Mouse (Mus musculus) heart, adult 11 months (tissue): Measurements from ENCODE around the gene Wdr46.

Experiments
- DNase-seq: peaks from one replicate; pipeline ENCODE4 v3.0.0; 2022

Gene Wdr46

GRCm38 (mm10) chr17:33911813-33912414 lies 28.5 kb upstream of the Wdr46 start:
- peak; percentile 92 for DNase-seq

- DNase-seq = no peak
These were observed 27.2 kb upstream of the Wdr46 start for GRCm38 (mm10) chr17:33913264-33913663.

GRCm38 (mm10) chr17:33913905-33914304 lies 26.6 kb upstream of the Wdr46 start:
- peak; percentile 90 for DNase-seq

GRCm38 (mm10) chr17:33914969-33915391 lies 25.5 kb upstream of the Wdr46 start:
- peak; percentile 95 for DNase-seq

DNA sequence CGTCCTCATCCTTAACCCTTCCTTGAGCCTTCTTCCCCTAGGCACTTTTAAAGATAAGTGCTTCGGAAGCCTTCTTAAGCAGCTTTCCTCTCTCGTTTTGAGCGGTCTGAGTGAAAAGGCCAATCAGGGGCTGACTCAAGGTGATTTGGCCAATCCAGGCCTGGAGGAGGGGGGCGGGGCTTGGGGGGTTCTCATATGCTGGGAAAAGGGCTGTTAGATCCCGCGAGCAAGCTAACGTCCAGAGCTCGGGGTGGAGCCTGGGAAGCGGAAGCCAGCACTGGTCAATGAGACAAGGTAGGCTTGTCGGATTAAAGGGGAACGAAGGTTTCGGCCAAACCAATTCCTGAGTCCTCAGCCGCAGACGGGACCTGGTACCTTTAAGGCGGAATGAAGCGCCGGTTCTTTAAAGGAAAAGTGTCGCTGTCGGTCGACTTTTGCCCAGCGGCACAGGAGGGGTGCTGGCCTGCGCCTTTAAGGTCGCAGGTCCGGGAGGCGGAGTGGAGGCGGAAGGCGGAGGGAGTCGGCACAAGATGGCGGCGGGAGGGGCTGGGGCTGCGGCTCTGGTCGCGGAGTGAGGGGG lies 24.7 kb upstream of the Wdr46 start, which contains the start of the genes Tapbp and Zbtb22:
Gene Tapbp (plus strand): TSS at position 229 of the 580 bp plus-strand sequence.
Gene Zbtb22 (plus strand): TSS at position 234 of the 580 bp plus-strand sequence.
- DNase-seq = peak; percentile 100

DNA sequence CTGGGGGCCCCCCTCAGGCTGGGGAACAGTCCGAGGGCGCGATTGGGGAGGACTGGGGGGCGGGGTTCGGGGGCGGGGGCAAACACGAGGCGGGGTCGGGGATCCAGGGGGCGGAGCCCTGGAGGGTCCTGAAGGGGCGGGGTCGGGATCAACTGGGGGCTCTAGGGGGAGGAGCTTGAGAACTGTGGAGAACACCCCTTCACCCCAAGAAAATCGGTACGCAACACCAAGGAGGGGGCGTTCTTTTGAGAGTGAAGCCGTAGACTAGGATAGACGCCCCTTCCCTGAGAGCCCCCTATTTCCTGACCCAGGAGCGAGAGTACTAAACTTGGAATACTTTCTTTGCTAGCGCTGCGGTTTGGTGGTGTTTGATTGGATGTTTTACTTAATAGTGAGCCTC lies 24.2 kb upstream of the Wdr46 start:
- peak; percentile 98 for DNase-seq

DNA sequence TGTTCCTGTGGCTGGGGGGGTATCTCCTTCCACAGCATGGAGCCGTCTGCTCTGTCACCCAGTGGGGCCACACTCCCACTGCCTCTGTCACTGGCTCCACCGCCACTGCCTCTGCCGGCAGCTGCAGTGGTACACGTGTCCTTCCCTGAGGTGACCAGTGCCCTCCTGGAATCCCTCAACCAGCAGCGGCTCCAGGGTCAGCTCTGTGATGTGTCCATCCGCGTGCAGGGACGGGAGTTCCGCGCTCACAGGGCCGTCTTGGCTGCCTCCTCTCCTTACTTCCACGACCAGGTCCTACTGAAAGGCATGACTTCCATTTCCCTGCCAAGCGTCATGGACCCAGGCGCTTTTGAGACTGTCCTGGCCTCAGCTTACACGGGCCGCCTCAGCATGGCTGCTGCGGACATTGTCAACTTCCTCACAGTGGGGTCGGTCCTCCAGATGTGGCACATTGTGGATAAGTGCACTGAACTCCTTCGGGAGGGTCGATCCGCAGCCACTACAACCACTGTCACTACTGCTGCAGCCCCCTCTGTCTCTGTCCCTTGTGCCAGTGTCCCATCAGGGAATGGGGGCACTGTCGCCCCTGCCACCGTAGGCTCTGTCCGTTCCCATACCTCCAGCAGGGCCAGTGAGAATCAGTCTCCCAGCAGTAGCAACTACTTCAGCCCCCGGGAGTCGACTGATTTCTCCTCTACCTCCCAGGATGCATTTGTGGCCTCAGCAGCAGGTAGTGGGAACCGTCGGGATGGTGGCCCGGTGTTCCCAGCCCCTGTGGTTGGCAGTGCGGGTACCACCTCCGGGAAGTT lies 23.4 kb upstream of the Wdr46 start:
- peak; percentile 96 for DNase-seq

GRCm38 (mm10) chr17:33917656-33918292 lies 22.7 kb upstream of the Wdr46 start:
- peak; percentile 96 for DNase-seq

GRCm38 (mm10) chr17:33918293-33919203 lies 21.9 kb upstream of the Wdr46 start:
- DNase-seq = peak; percentile 97

DNA sequence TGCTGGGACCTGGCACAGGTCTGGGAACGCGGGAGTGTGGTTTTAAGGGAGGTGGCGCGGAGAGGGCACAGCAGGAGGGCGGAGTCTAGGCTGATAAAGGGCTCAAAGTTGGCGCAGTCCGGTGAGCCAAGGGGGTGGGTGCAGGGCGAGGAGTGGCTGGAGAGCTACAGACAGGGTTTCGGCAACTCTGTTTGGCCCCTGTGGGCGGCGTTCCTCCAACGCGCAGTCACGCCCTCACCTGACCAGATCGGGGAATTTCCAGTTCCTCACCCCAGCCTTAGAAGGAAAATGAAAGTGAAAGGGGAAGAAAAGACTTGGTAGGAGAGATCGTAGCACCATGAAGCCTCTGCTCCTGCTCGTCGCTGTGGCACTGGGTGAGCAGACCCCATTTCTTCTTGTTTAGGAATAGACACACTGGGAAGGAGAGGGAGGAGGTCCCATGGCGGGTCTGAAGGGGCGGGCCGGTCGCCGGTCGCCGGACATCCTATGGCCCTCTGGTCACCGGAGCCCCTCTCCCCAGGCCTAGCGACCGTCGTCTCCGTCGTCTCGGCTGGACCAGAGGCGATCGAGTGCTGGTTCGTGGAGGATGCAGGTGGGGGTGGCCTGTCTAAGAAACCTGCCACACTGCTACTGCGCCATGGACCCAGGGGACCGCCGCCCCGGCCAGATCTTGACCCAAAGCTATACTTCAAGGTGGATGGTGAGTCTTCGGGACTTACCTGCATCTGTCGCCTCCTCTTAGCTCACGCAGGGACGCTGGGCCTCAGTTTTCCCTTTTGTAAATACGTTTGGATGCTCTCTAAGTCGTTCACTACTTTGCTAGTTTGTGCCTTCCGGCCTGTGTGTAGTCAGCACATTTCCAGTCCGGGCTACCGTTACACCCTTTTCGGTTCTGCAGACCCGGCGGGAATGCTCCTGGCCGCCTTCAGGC lies 20.8 kb upstream of the Wdr46 start:
- DNase-seq = peak; percentile 99

DNA sequence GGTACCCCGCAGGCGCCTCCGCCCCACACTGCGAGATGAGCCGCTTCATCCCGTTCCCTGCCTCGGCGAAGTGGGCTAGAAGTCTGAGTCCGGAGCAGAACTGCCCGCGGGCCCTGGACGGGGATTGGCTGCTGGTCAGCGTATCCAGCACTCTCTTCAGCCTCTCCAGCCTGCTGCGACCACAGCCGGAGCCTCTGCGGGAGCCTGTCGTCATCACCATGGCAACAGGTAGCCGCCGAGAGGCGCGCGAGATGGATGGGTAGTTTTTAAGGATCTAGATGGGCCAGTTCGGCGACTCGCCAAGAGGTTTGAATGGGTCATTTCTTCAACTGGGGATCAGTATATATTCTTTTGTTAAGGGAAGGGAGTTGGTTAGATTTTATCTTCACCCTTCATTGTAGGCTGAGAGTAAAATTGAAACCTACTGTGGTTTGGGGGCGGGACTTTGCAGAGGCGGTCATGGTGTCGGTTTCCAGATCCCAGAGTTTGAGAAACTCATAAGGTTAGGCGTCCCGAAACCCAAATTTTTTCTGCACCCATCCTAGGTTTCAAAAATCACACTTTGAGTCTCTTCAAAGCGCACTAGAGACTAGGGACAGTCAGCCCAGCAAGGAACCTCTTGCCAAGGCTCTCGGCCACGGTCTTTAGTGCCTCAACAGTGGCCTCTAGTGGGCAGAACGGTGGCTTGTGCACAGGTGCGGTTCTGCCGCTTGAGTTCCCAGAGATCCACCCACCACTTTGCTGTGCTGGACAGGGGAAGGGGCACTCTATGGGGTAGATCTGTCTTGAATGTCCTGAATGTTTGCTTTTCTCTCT lies 20.0 kb upstream of the Wdr46 start:
- peak; percentile 98 for DNase-seq

- peak; percentile 90 for DNase-seq
These were observed 19.1 kb upstream of the Wdr46 start for GRCm38 (mm10) chr17:33921361-33921760.

GRCm38 (mm10) chr17:33924577-33925283 lies 15.7 kb upstream of the Wdr46 start:
- no peak for DNase-seq

DNA sequence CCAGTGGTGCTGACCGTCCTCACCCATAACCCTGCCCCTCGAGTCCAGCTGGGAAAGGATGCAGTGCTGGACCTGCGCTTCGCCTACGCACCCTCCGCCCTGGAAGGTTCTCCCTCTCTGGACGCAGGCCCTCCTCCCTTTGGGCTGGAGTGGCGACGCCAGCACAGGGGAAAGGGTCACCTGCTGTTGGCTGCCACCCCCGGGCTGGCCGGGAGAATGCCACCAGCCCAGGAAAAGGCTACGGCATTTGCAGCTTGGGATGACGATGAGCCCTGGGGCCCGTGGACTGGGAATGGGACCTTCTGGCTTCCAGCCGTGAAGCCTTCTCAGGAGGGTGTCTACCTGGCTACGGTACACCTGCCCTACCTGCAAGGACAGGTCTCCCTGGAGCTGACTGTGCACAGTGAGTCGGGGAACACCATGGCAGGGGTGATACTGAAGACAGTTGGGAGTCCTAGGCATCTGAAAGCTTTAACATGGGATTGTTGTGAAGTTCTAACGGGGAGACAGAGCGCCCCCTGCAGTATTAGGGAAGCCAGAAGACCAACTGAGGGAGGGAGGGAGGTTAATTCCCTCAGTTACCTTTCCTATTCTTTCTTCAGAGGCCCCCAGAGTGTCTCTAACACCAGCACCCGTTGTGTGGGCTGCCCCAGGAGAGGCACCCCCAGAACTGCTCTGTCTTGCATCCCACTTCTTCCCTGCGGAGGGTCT lies 14.9 kb upstream of the Wdr46 start:
- peak; percentile 92 for DNase-seq

DNA sequence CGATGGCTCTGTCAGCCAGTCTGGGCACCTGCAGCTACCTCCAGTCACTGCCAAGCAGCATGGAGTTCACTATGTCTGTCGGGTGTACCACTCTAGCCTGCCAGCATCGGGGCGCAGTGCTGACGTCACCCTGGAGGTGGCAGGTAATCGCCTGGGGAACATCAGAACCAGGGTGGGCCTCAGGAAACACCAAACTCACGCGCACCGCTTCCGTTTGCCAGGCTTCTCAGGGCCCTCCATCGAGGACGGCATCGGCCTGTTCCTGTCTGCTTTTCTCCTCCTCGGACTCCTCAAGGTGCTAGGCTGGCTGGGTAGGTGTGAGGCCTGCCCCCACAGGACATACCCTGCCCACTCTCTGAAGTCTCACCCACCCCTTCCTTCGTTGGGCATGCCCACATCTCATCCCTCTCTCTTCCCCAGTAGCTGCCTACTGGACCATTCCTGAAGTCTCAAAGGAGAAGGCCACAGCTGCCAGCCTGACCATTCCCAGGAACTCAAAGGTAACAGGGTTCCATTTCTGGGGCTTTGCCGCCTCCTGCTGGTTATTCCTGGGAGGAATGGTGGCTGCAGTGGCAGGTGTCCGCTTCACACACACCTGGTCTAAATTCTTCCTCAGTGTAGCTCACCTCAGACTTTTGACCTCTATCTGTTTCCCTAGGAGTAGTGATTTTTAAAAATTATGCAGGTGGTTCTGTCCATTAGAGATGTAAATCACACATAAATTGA lies 14.1 kb upstream of the Wdr46 start:
- peak; percentile 91 for DNase-seq

- DNase-seq = peak; percentile 92
These were observed 12.1 kb upstream of the Wdr46 start for GRCm38 (mm10) chr17:33928251-33928947.
